Mouse (Mus musculus) stomach, embryonic 16.5 days (tissue): ENCODE results near the gene Borcs5. TPM values are rescaled to one million over a fixed set of nuclear protein-coding genes. Genes with fewer than 3 reads are reported as not detected.
"Not testable (repeated sequence)": the region's sequence is repeated elsewhere in the genome, so short reads cannot be mapped to it uniquely, and the experiment has no call there.

ENCODE experiments used
- ATAC-seq: fragments of 200-750 bp; cut with Nextera tagmentation; 2 replicates; pipeline ENCODE4 v1.8.0; 2017; ENCODE audit warnings: moderate number of reproducible peaks, moderate TSS enrichment; ENCODE audit not compliant: insufficient read depth, low FRiP score
- H3K27ac ChIP-seq: fragments of 300-500 bp; sonication (generic); 2 replicates; pipeline ENCODE4 v1.5.1; 2014; ENCODE audit warnings: low read length
- H3K27me3 ChIP-seq: fragments of 300-500 bp; sonication (generic); 2 replicates; pipeline ENCODE4 v1.6.1; 2014; ENCODE audit warnings: low read length, control low read depth, mixed read lengths; ENCODE audit not compliant: control insufficient read depth, insufficient read depth
- H3K36me3 ChIP-seq: fragments of 300-500 bp; sonication (generic); 2 replicates; pipeline ENCODE4 v1.6.1; 2014; ENCODE audit warnings: low read length; ENCODE audit not compliant: control insufficient read depth, insufficient read depth
- H3K4me1 ChIP-seq: fragments of 300-500 bp; sonication (generic); 2 replicates; pipeline ENCODE4 v1.6.1; 2014; ENCODE audit warnings: low read length, control low read depth, mixed read lengths; ENCODE audit not compliant: control insufficient read depth, insufficient read depth
- H3K4me2 ChIP-seq: fragments of 300-500 bp; sonication (generic); 2 replicates; pipeline ENCODE4 v1.6.1; 2014; ENCODE audit warnings: low read depth, low read length, mixed read lengths
- H3K4me3 ChIP-seq: fragments of 300-500 bp; sonication (generic); replicated peaks from 2 replicates; pipeline ENCODE4 v1.5.1; 2014; ENCODE audit warnings: mild to moderate bottlenecking, low read length
- H3K9ac ChIP-seq: fragments of 300-500 bp; sonication (generic); 2 replicates; pipeline ENCODE4 v1.6.1; 2014; ENCODE audit warnings: low read length
- H3K9me3 ChIP-seq: fragments of 300-500 bp; sonication (generic); replicated peaks from 2 replicates; pipeline ENCODE4 v1.6.1; 2016; ENCODE audit warnings: low read length, control low read depth; ENCODE audit not compliant: control insufficient read depth
- WGBS: fragments of 180-500 bp; shearing (Covaris S2); extraction: QIAGEN DNeasy Blood & Tissue Kit; methylation state at CpG from one replicate; pipeline ENCODE4 v1.1.7; 2014; 5-methylcytosine and 5-hydroxymethylcytosine counted together
- polyA plus RNA-seq: library from polyadenylated mRNA; unstranded; fragments of >200 nt; fragmentation: Nextera tagmentation; extraction: Ambion mirVana; gene quantifications from 2 replicates; pipeline ENCODE4 v1.2.1, GENCODE M21; 2015

The Borcs5 gene
- polyA plus RNA-seq, 1 experiment from 2014 or later = 17.7 TPM

- ATAC-seq = no peak
- peak overlapping the region; percentile 43 for H3K27ac ChIP-seq
- 51% methylated on average over 4 of the region's 4 CpGs for WGBS
Observed at GRCm38 (mm10) chr6:134677504-134677903, 38.2 kb downstream of the Borcs5 start.

GRCm38 (mm10) chr6:134678037-134678436, 38.7 kb downstream of the Borcs5 start:
- Histone ChIP-seq H3K4me1 (peaks cover 6% of the 10 kb centered on the region; the same call in 1 of the 2 replicates), H3K27me3 (no peaks in the 10 kb centered on the region), H3K4me2 (no peak overlapping the region), H3K9ac (no peak overlapping the region), H3K36me3 (no peaks in the 10 kb centered on the region), H3K27ac (no peak overlapping the region), H3K4me3 (no peak overlapping the region), H3K9me3 (no peaks in the 10 kb centered on the region)
- no peak for ATAC-seq
- 48% methylated on average over 3 of the region's 3 CpGs for WGBS

More at GRCm38 (mm10) chr6:134677504-134677903, 38.2 kb downstream of the Borcs5 start:
- Histone ChIP-seq H3K4me1 (peaks cover 6% of the 10 kb centered on the region; the same call in 1 of the 2 replicates), H3K36me3 (no peaks in the 10 kb centered on the region), H3K9ac (no peak overlapping the region), H3K4me3 (no peak overlapping the region), H3K27me3 (no peaks in the 10 kb centered on the region), H3K9me3 (no peaks in the 10 kb centered on the region), H3K4me2 (no peak overlapping the region)

GRCm38 (mm10) chr6:134679330-134679729, 40.0 kb downstream of the Borcs5 start:
- H3K9me3 ChIP-seq, ATAC-seq, H3K36me3 ChIP-seq, H3K27me3 ChIP-seq, H3K4me2 ChIP-seq, H3K9ac ChIP-seq, H3K4me1 ChIP-seq, H3K27ac ChIP-seq, H3K4me3 ChIP-seq: not testable (repeated sequence)
- WGBS = 80% methylated on average over 4 of the region's 4 CpGs

GRCm38 (mm10) chr6:134684354-134684915, 45.1 kb downstream of the Borcs5 start:
- H3K9ac ChIP-seq = no peak overlapping the region
- no peak overlapping the region for H3K4me3 ChIP-seq
- no peak overlapping the region for H3K27ac ChIP-seq
- H3K27me3 ChIP-seq = no peaks in the 10 kb centered on the region
- no peaks in the 10 kb centered on the region for H3K36me3 ChIP-seq
- H3K9me3 ChIP-seq = no peaks in the 10 kb centered on the region
- H3K4me2 ChIP-seq = no peak overlapping the region
- H3K4me1 ChIP-seq = no peaks in the 10 kb centered on the region
- 60% methylated on average over 6 of the region's 6 CpGs for WGBS
- no peak; the same call in 1 of the 2 replicates for ATAC-seq

GRCm38 (mm10) chr6:134685040-134685439, 45.7 kb downstream of the Borcs5 start:
- H3K4me1 ChIP-seq = no peaks in the 10 kb centered on the region
- no peaks in the 10 kb centered on the region for H3K27me3 ChIP-seq
- H3K36me3 ChIP-seq = no peaks in the 10 kb centered on the region
- H3K9me3 ChIP-seq = no peaks in the 10 kb centered on the region
- no peak overlapping the region for H3K9ac ChIP-seq
- no peak overlapping the region for H3K27ac ChIP-seq
- H3K4me3 ChIP-seq = no peak overlapping the region
- no peak overlapping the region for H3K4me2 ChIP-seq
- WGBS = 63% methylated on average over 2 of the region's 2 CpGs
- no peak for ATAC-seq

GRCm38 (mm10) chr6:134685515-134685914, 46.2 kb downstream of the Borcs5 start:
- Histone ChIP-seq H3K36me3 (no peaks in the 10 kb centered on the region), H3K9me3 (no peaks in the 10 kb centered on the region), H3K4me1 (no peaks in the 10 kb centered on the region), H3K4me3 (no peak overlapping the region), H3K27ac (no peak overlapping the region), H3K9ac (no peak overlapping the region), H3K27me3 (no peaks in the 10 kb centered on the region), H3K4me2 (no peak overlapping the region)
- 90% methylated on average over 6 of the region's 6 CpGs for WGBS
- no peak for ATAC-seq

- Histone ChIP-seq H3K27ac (no peak overlapping the region), H3K9me3 (no peaks in the 10 kb centered on the region), H3K4me2 (no peak overlapping the region), H3K4me3 (no peak overlapping the region), H3K36me3 (no peaks in the 10 kb centered on the region), H3K9ac (no peak overlapping the region), H3K4me1 (0 out of 2 replicates have a peak, but pooled peaks cover 4% of the 10 kb centered on the region), H3K27me3 (no peaks in the 10 kb centered on the region)
- ATAC-seq = no peak
- 83% methylated on average over 6 of the region's 6 CpGs for WGBS
Observed at GRCm38 (mm10) chr6:134694498-134694897, 55.2 kb downstream of the Borcs5 start.

- no peaks in the 10 kb centered on the region for H3K9me3 ChIP-seq
- no peak overlapping the region for H3K4me3 ChIP-seq
- H3K4me2 ChIP-seq = no peak overlapping the region
- no peak for ATAC-seq
- no peaks in the 10 kb centered on the region for H3K27me3 ChIP-seq
- no peak overlapping the region for H3K9ac ChIP-seq
- WGBS = 92% methylated on average over 3 of the region's 3 CpGs
- 0 out of 2 replicates have a peak, but pooled peaks cover 4% of the 10 kb centered on the region for H3K4me1 ChIP-seq
- H3K36me3 ChIP-seq = no peaks in the 10 kb centered on the region
- H3K27ac ChIP-seq = no peak overlapping the region
Observed at GRCm38 (mm10) chr6:134694988-134695387, 55.7 kb downstream of the Borcs5 start.

- ATAC-seq = no peak
- no peak overlapping the region for H3K4me3 ChIP-seq
- 0 out of 2 replicates have a peak, but pooled peaks cover 4% of the 10 kb centered on the region for H3K4me1 ChIP-seq
- H3K36me3 ChIP-seq = no peaks in the 10 kb centered on the region
- no peak overlapping the region for H3K9ac ChIP-seq
- H3K9me3 ChIP-seq = no peaks in the 10 kb centered on the region
- H3K4me2 ChIP-seq = no peak overlapping the region
- 0 out of 2 replicates have a peak overlapping the region, but pooled peaks have one; percentile 10 for H3K27ac ChIP-seq
- H3K27me3 ChIP-seq = no peaks in the 10 kb centered on the region
- WGBS = 59% methylated on average over 3 of the region's 3 CpGs
Observed at GRCm38 (mm10) chr6:134695625-134696024, 56.3 kb downstream of the Borcs5 start.
